Mouse (Mus musculus) hindbrain, embryonic 14.5 days (tissue): Measurements from ENCODE around the gene Drg1. TPM values are rescaled to one million over a fixed set of nuclear protein-coding genes. Genes with fewer than 3 reads are reported as not detected.

Source experiments
- ATAC-seq: fragments of 200-750 bp; cut with Nextera tagmentation; 2 replicates; pipeline ENCODE4 v1.8.0; 2017; ENCODE audit warnings: moderate number of reproducible peaks, mild to moderate bottlenecking, moderate TSS enrichment, moderate library complexity; ENCODE audit not compliant: low FRiP score
- DNase-seq: peaks from one replicate; pipeline ENCODE4 v3.0.0-alpha.2; 2015; ENCODE audit warnings: low spot score
- H3K27ac ChIP-seq: fragments of 300-500 bp; sonication (generic); 2 replicates; pipeline ENCODE4 v1.5.1; 2014; ENCODE audit warnings: mild to moderate bottlenecking, moderate library complexity
- H3K27me3 ChIP-seq: fragments of 300-500 bp; sonication (generic); 2 replicates; pipeline ENCODE4 v1.6.1; 2014; ENCODE audit warnings: mild to moderate bottlenecking, low read length, mixed read lengths; ENCODE audit not compliant: control insufficient read depth, insufficient read depth
- H3K36me3 ChIP-seq: fragments of 300-500 bp; sonication (generic); replicated peaks from 2 replicates; pipeline ENCODE4 v1.6.1; 2014; ENCODE audit not compliant: control insufficient read depth, insufficient read depth
- H3K4me1 ChIP-seq: fragments of 300-500 bp; sonication (generic); replicated peaks from 2 replicates; pipeline ENCODE4 v1.6.1; 2014; ENCODE audit warnings: antibody characterized with exemption, low read length, mixed read lengths; ENCODE audit not compliant: control insufficient read depth, insufficient read depth
- H3K4me2 ChIP-seq: fragments of 300-500 bp; sonication (generic); replicated peaks from 2 replicates; pipeline ENCODE4 v1.6.1; 2014; ENCODE audit warnings: mild to moderate bottlenecking, moderate library complexity
- H3K4me3 ChIP-seq: fragments of 300-500 bp; sonication (generic); replicated peaks from 2 replicates; pipeline ENCODE4 v1.5.1; 2014; ENCODE audit warnings: mild to moderate bottlenecking, low read length
- H3K9ac ChIP-seq: fragments of 300-500 bp; sonication (generic); 2 replicates; pipeline ENCODE4 v1.6.1; 2014
- H3K9me3 ChIP-seq: fragments of 300-500 bp; sonication (generic); 2 replicates; pipeline ENCODE4 v1.6.1; 2016; ENCODE audit warnings: low read length; ENCODE audit not compliant: control insufficient read depth
- WGBS: fragments of 180-500 bp; shearing (Covaris S2); extraction: QIAGEN DNeasy Blood & Tissue Kit; methylation state at CpG from one replicate; pipeline ENCODE4 v1.1.7; 2014; 5-methylcytosine and 5-hydroxymethylcytosine counted together
- polyA plus RNA-seq: library from polyadenylated mRNA; unstranded; fragments of >200 nt; fragmentation: Nextera tagmentation; extraction: Ambion mirVana; gene quantifications from 2 replicates; pipeline ENCODE4 v1.2.1, GENCODE M21; 2014

Gene Drg1
- polyA plus RNA-seq, 1 experiment from 2014 or later: 216 TPM

GRCm38 (mm10) chr11:3302385-3302784, 36.2 kb upstream of the Drg1 start:
- Histone ChIP-seq H3K4me3 (no peak overlapping the region), H3K4me2 (no peak overlapping the region), H3K4me1 (no peaks in the 10 kb centered on the region), H3K27me3 (no peaks in the 10 kb centered on the region), H3K36me3 (peaks cover 100% of the 10 kb centered on the region), H3K27ac (no peak overlapping the region), H3K9ac (no peak overlapping the region), H3K9me3 (no peaks in the 10 kb centered on the region)
- DNase-seq: no peak
- ATAC-seq: no peak
- WGBS: 92% methylated on average over 4 of the region's 4 CpGs

- no peaks in the 10 kb centered on the region for H3K9me3 ChIP-seq
- no peaks in the 10 kb centered on the region for H3K27me3 ChIP-seq
- WGBS: 94% methylated on average over 5 of the region's 5 CpGs
- DNase-seq (no peak), ATAC-seq (no peak)
- H3K27ac ChIP-seq: no peak overlapping the region
- H3K9ac ChIP-seq: no peak overlapping the region
- H3K36me3 ChIP-seq: peaks cover 100% of the 10 kb centered on the region
- H3K4me2 ChIP-seq: no peak overlapping the region
- H3K4me3 ChIP-seq: no peak overlapping the region
- peaks cover 4% of the 10 kb centered on the region for H3K4me1 ChIP-seq
These were observed 34.9 kb upstream of the Drg1 start for GRCm38 (mm10) chr11:3301075-3301474.

GRCm38 (mm10) chr11:3298813-3299185, 32.6 kb upstream of the Drg1 start:
- whole genome bisulfite sequencing: 94% methylated on average over 14 of the region's 14 CpGs
- DNase-seq (no peak), ATAC-seq (no peak)
- H3K9ac ChIP-seq: no peak overlapping the region
- no peak overlapping the region for H3K4me2 ChIP-seq
- H3K27me3 ChIP-seq: no peaks in the 10 kb centered on the region
- no peak overlapping the region for H3K4me3 ChIP-seq
- peaks cover 98% of the 10 kb centered on the region for H3K36me3 ChIP-seq
- H3K4me1 ChIP-seq: peaks cover 24% of the 10 kb centered on the region
- H3K27ac ChIP-seq: no peak overlapping the region
- no peaks in the 10 kb centered on the region for H3K9me3 ChIP-seq

GRCm38 (mm10) chr11:3297871-3298812, 31.9 kb upstream of the Drg1 start:
- no peak overlapping the region for H3K4me3 ChIP-seq
- no peaks in the 10 kb centered on the region for H3K9me3 ChIP-seq
- H3K4me1 ChIP-seq: peaks cover 31% of the 10 kb centered on the region
- H3K4me2 ChIP-seq: no peak overlapping the region
- H3K36me3 ChIP-seq: peaks cover 98% of the 10 kb centered on the region
- ATAC-seq (no peak), DNase-seq (no peak)
- no peak overlapping the region; the same call in 1 of the 2 replicates for H3K9ac ChIP-seq
- no peaks in the 10 kb centered on the region for H3K27me3 ChIP-seq
- WGBS: 87% methylated on average over 10 of the region's 10 CpGs
- no peak overlapping the region for H3K27ac ChIP-seq

- 74% methylated on average over 5 of the region's 5 CpGs for WGBS
- H3K27ac ChIP-seq: no peak overlapping the region
- ATAC-seq (no peak), DNase-seq (no peak)
- no peaks in the 10 kb centered on the region for H3K27me3 ChIP-seq
- H3K4me1 ChIP-seq: peaks cover 38% of the 10 kb centered on the region
- H3K36me3 ChIP-seq: peaks cover 78% of the 10 kb centered on the region
- H3K4me3 ChIP-seq: no peak overlapping the region
- no peaks in the 10 kb centered on the region for H3K9me3 ChIP-seq
- peak overlapping the region; percentile 19; the same call in 1 of the 2 replicates for H3K4me2 ChIP-seq
- 0 out of 2 replicates have a peak overlapping the region, but pooled peaks have one; percentile 20 for H3K9ac ChIP-seq
These were observed 29.8 kb upstream of the Drg1 start for GRCm38 (mm10) chr11:3296056-3296455.

GRCm38 (mm10) chr11:3294641-3295040, 28.4 kb upstream of the Drg1 start:
- peak overlapping the region; percentile 97 for H3K9ac ChIP-seq
- H3K9me3 ChIP-seq: no peaks in the 10 kb centered on the region
- 90% methylated on average over 2 of the region's 2 CpGs for WGBS
- no peaks in the 10 kb centered on the region for H3K27me3 ChIP-seq
- peaks cover 38% of the 10 kb centered on the region for H3K4me1 ChIP-seq
- H3K4me3 ChIP-seq: peak overlapping the region; percentile 85; the same call in 1 of the 2 replicates
- no peak for ATAC-seq
- peak overlapping the region; percentile 100 for H3K4me2 ChIP-seq
- H3K27ac ChIP-seq: no peak overlapping the region
- DNase-seq: no peak
- H3K36me3 ChIP-seq: peaks cover 64% of the 10 kb centered on the region

- H3K4me2 ChIP-seq: peak overlapping the region; percentile 100
- H3K27ac ChIP-seq: peak overlapping the region; percentile 100
- WGBS: 14% methylated on average over 4 of the region's 4 CpGs
- no peaks in the 10 kb centered on the region for H3K27me3 ChIP-seq
- no peak for ATAC-seq
- peaks cover 42% of the 10 kb centered on the region for H3K4me1 ChIP-seq
- H3K9me3 ChIP-seq: no peaks in the 10 kb centered on the region
- peak overlapping the region; percentile 85 for H3K4me3 ChIP-seq
- H3K9ac ChIP-seq: peak overlapping the region; percentile 97
- peaks cover 51% of the 10 kb centered on the region for H3K36me3 ChIP-seq
- no peak for DNase-seq
These were observed 27.1 kb upstream of the Drg1 start for GRCm38 (mm10) chr11:3293361-3293760.

GRCm38 (mm10) chr11:3292711-3293249, 26.6 kb upstream of the Drg1 start:
- DNase-seq: peak; percentile 61
- 0% methylated on average over 8 of the region's 8 CpGs for WGBS
- H3K27ac ChIP-seq: peak overlapping the region; percentile 100
- H3K9ac ChIP-seq: peak overlapping the region; percentile 97
- H3K27me3 ChIP-seq: no peaks in the 10 kb centered on the region
- peak; percentile 5 for ATAC-seq
- H3K4me1 ChIP-seq: peaks cover 48% of the 10 kb centered on the region
- peak overlapping the region; percentile 85 for H3K4me3 ChIP-seq
- peak overlapping the region; percentile 100 for H3K4me2 ChIP-seq
- no peaks in the 10 kb centered on the region for H3K9me3 ChIP-seq
- H3K36me3 ChIP-seq: peaks cover 46% of the 10 kb centered on the region

- Histone ChIP-seq H3K4me2 (peak overlapping the region; percentile 100), H3K27ac (peak overlapping the region; percentile 100), H3K27me3 (no peaks in the 10 kb centered on the region), H3K9me3 (no peaks in the 10 kb centered on the region), H3K4me1 (peaks cover 55% of the 10 kb centered on the region), H3K9ac (peak overlapping the region; percentile 97), H3K36me3 (peaks cover 38% of the 10 kb centered on the region), H3K4me3 (peak overlapping the region; percentile 85)
- ATAC-seq (no peak), DNase-seq (peak; percentile 53)
- 0% methylated on average over 8 of the region's 8 CpGs for WGBS
These were observed 25.8 kb upstream of the Drg1 start for GRCm38 (mm10) chr11:3292062-3292421.
